Mouse (Mus musculus): ENCODE measurements at regions not wholly inside any gene's neighbourhood (a gene's known extent, or its start where the extent isn't known, plus 50 kb on each side); places are given as distances from the start of the nearest gene placed in this dataset.
A peak's percentile ranks its signal among the peaks of the same experiment; 100 is the strongest.

DNA sequence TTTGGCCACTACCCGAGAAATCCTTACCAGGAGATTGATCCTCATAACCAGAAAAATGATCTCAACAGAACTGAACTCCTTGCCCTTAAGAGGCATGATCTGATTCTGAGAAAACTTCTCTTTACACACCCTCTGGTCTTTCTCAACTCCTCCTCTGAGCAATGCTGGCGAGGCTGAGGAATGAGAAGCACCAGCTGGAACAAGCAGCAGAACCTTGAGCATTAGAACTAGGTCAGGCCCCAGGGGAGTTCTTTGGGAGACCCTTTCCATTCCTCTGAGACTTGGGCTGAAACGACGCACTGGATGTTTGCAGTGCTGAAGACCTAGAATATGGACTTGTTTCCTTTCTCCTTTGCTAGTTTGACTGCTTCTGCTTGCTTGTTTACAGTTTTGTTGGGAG, 224.6 kb upstream of the Ar start:
- DNase-seq = peak; percentile 18

DNA sequence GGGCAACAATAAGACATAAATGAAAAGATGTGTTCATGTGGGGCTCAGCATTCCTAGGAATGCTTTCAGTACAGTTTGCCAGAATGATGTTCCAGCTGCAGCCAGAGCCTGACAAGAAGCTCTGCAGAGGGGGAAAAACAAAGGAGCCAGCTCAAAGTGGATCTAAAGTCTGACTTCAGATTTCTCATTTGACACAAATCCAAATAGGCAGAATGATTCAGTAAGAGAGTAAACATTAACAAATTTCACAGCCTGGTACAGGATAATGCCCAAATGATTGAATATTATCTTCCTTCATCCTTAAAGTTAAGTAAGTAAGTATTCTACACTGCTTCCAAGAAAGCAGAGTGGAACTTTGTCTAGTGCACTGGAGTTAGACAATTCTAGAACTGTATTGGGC, 224.2 kb upstream of the Ar start:
- DNase-seq = no peak

DNA sequence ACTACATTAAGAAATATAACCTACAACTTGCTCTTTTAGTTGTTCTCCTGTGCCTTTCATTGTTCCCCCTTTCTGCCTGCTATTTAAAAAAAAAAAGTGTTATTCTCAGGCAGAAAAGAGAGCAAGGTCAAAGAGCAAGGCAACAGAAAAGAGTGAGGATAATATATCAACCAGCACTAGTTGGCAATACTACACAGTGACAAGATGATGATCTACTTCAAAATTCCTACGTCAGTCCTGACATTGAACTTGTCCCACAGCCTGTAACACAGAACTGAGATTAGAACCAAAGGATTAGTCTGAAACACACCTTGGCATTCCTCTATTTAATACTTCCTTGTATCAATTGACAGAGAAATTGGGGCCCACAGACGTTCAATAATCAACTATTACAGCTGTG, 222.8 kb upstream of the Ar start:
- DNase-seq = no peak
